Mouse (Mus musculus) gastrocnemius, postnatal 25 days (tissue): ENCODE data around the gene Uchl5. TPM values are rescaled to one million over a fixed set of nuclear protein-coding genes. Genes with fewer than 3 reads are reported as not detected.

Experiments
- DNase-seq: peaks from one replicate; pipeline ENCODE4 v3.0.0; 2022
- long read RNA-seq, 2 experiments: library from polyadenylated mRNA; stranded (forward); transcript quantifications; one replicate each; pipeline ENCODE4 v2.0.0; 2021
- total RNA-seq, 2 experiments: library from RNA; stranded (reverse); gene quantifications; 1 replicate in 1 of 2; 2 replicates in 1 of 2; pipeline ENCODE4 v1.2.3; 2021

The Uchl5 gene
- 10 to 100 TPM; 23.3 to 23.9 TPM for total RNA-seq
- long read RNA-seq, experiment 1, transcript Uchl5-206 (11 exons, 1,696 nt), result major isoform, 34 of 72 reads
- long read RNA-seq, experiment 1, transcript Uchl5-201 (11 exons, 1,845 nt), result minor isoform, 26 of 72 reads
- long read RNA-seq, experiment 1, partial matches to known transcripts, result 9 of 72 reads
- long read RNA-seq, experiment 1, other reads (novel, unspliced or antisense), result 3 of 72 reads
- long read RNA-seq, experiment 2, transcript Uchl5-206 (11 exons, 1,696 nt), result major isoform, 47 of 103 reads
- long read RNA-seq, experiment 2, transcript Uchl5-201 (11 exons, 1,845 nt), result minor isoform, 42 of 103 reads
- long read RNA-seq, experiment 2, partial matches to known transcripts, result 7 of 103 reads
- long read RNA-seq, experiment 2, other reads (novel, unspliced or antisense), result 7 of 103 reads

DNA sequence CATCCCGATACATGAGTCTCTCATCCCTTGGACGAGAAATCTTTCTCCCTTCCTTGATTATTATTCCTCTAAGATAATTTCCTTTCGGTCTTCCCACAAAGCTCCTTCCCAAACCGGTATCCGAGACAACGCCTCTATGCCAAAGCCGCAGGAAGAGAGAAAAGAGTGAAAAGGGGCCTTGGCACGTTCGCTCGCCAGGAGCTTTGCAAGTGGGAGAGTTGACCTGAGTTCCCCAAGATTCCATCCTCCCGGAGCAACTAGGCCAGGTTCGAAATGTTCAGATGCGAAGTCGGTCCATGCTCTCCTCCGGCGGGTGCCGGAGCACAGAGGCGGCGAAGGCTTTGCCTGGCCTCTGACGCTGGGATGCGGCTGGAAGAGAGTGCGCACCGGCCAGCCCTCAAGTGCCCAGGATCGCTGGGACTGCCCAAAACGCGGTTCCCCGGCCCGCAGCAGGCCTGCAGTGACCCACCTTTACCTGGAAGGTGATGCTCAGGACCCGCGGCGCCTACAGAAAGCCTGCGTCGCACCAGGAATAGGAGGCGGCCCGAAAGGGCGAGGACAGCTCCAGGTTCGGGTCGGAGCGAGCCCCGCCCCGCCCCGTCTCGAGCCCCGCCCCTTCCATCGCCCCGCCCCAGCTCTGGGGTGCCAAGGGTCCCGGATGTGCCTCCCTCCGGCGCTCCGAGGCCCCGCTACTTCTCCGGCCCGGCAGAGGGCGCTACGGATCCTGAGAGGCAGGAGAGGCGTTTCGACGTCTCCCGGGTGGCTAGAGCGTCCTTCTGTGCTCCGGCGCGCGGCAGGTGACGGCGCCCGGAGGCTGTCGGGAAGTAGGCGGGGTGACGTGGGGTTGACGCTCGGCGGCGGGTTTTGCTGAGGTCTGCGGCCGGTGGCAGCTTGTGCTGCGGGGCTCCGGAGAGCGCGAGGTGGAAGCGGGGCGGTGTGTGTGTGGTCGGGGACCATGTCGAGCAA lies at the start of gene Uchl5, which contains the start of gene Trove2:
TSS of gene Uchl5 (plus strand) at position 827 of the 966 bp plus-strand sequence.
TSS of gene Trove2 (minus strand) at position 623 of the 966 bp plus-strand sequence.
- DNase-seq, result peak; percentile 97

DNA sequence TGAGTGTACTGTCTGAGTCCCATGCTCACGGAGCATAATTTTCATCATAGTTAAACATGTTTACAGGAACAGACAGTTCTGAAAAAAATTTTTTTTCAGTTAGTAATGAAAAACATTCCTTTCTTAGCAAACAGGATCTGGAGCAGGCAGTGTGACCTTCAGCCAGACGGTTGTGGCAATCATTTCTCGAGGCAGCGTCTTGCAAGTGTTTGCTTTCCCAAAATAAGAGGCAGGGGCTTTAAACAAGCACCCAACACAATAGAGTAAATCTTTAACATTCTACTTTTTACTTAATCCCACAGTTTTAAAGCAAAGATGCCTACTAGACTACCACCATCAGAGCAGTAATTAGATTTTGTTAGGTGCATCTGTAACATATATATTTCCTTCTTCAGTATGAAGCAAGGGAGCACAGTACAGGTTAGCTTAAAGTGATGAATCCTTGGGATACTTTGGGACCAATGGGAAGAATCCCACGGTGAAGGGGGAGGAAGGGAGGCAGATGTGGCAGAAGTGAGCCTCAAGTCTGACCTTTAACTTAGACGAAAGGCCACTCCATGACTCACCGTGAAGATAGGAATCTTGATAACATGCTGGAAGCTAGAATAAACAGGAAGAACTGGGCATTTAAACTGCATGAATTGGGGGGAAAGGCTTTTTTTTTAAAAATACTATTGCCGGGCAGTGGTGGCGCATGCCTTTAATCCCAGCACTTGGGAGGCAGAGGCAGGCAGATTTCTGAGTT lies 49.2 kb upstream of the Uchl5 start:
- DNase-seq, result no peak

DNA sequence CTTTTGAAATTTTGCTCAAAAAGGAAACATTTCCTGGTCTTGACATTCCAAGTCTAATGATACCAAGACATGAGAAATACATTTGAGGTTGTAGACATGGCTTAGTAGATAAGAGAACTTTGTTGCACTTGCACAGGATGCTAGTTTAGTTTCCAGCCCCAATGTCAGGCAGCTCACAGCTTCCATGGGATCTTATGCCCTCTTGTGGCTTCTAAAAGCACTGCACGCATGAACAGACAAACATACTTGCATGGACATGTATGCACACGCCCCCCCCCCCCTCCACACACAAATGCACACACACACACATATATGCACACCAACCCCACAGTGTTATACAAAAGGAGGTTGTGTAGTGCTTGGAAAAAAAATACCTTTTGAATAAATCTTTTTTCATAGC lies 46.2 kb upstream of the Uchl5 start:
- DNase-seq, result no peak

DNA sequence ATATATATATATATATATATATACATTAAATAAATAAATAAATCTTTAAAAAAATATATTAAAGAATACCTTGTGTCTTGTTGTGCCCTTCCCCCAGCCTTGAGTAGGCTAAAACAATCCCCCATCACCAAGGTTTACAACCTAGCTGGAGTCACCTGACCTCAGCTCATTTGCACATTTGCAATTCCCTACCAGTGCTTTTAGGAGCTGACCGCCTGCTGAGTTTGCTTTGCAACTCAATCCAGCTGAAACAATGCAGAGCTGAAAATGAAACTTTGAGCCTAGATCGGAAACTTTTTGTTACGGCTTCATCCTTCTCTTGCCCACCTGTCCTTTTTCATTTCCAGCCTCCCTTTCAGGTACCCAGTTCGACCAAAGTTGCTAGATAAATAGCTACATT lies 45.4 kb upstream of the Uchl5 start:
- no peak for DNase-seq

DNA sequence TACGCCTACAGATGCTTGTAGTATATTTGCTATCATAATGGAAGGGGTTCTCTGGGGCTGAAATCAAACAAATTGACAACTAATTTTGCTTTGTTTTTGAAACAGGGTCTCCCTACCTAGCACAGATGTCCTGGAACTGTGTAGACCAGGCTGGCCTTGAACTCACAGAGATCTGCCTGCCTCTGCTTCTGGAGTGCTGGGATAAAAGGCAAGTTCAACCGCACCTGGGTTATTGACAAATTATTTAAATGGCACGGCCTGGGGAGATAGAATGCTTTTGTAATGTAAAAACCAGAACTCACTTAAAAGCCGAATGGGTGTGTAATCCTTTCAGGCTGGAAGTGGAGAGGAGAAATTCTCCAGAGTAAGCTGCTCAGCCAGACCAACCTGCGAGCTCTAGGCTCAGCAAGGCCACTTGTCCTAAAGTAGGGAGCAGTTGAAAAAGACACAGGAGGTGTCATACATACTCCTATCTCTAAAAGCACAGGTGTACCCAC lies 43.1 kb upstream of the Uchl5 start:
- DNase-seq, result no peak

DNA sequence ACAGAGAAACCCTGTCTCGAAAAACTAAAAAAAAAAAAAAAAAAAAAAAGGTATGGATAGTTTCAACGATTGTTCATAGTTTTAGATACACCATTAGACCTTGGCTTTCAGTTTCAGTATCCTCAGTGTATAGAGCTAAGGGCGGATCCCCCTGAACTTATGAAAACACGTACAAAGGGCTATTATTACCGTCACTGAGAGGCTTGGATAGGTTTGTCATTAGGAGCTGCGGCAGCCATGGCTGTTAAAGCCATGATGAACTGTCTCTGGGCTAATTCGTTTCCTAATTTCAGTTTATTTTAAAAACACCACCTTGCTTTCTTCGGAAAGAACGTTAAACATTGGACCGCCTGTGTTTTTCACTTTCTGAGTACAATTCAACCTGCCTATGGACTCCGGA lies 38.3 kb upstream of the Uchl5 start:
- DNase-seq, result no peak

DNA sequence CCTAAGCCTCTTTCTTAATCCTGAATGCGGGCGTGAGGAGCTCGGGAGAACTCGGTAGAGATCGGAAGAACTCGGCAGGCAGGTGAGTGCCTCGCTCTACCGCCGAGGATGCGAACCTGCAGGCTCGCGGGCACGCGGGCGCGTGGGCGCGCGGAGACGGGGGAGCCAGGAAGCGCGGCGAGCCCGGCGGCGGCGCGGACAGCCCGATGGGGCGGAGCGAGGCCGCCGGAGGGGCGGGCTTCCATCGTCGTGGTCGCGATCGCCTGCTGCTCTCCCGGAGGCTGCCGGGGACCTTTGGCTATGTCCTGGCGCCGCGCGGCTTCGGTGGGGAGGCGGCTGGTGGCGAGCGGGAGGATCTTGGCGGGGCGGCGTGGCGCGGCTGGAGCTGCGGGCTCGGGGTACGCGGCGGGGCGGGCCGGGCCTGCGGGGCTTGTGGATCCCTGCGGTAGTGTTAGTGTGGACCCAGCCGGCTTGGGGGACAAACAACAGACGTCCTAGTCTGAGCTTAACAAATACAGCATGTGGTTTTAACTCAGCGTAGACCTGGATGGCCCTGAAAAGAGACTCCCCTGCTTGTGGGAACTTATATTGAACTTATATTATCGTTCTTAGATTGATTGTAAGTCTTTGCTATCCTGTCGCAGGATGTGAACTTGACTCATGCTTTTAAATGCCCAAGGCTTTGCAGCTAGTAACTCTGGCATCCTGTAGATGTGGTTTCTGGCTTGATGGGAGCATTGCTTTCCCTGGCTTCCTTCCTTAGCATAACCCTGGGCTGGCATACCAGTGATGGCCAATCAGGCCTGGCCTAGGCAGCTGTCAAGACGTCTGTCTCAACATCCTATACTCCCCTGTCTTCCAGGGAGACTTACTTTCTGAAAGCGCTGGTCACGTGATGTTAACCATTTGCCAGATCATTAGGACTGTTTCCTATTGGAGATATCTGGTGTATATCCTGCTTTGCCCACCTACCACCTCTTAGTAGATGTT lies 37.4 kb upstream of the Uchl5 start:
- DNase-seq, result peak; percentile 84

DNA sequence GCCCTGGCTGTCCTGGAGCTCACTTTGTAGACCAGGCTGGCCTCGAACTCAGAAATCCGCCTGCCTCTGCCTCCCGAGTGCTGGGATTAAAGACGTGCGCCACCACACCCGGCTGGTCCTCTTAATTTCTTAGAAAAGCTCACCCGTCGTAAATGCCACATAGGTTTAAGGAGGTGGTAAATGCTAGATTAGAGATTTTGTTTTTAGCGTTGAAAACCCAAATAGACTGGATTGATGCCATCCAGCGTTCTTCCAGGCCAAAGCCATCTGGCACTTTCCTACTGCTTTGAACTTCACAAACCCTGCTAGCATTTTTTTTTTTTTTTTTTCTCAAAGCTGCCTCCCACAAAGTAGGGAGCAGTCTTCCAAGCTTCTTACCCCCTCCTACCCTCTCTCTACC lies 36.5 kb upstream of the Uchl5 start:
- no peak for DNase-seq

DNA sequence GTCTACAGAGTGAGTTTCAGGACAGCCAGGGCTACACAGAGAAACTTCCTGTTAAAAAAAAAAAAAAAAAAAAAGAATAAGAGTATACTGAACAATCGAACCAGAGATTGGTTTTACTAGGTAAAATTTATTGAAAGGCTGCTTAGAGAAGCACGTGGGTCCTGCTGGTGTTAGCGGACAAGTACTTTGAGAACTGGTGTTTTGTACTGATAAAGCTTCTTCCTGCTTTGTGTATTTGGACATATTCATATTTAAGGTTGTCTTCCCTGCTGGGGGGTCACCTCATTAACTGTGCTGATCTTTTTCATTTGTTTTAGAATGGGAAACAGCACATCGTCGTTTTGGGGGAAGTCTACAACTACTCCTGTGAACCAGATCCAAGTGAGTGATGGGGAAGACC lies 35.7 kb upstream of the Uchl5 start:
- DNase-seq, result no peak

DNA sequence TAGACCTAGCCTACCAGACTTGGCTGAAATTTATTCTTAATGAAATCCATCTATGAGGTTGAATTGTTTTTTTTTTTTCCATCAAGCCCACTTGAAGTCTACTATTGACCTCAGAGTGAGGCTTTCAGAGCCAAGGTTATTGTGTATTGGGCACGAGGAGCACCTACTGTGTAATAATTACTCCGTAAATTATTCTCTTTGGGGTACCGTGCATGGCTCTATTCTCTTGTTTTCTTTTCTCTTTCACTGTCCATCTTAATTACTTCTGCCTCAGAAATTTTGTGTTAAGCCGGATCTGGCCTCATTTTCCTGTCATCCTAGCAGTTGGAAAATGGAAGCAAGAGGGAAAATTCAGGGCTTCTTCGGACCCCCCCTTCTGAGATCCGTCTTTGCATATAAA lies 34.9 kb upstream of the Uchl5 start:
- DNase-seq, result no peak

DNA sequence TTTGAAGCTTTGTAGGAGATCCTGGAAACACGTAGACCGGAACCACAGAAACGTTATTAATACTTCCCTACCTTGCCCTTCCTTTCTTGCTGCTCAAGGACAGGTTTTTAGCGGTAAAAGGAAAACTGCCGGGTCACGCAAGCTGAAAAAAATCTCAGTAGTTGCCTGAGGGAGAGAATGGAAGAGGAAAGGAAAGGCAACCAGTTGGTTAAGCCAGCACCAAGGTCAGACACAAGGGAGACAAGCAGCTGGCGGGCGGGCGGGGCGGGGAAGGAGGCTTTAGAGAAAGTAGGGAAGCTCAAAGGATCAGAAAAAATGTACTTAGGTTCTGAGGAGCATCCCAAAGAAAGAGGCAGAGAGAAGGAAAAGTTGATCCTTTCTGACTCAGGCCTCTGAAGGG lies 31.2 kb upstream of the Uchl5 start:
- DNase-seq, result no peak

DNA sequence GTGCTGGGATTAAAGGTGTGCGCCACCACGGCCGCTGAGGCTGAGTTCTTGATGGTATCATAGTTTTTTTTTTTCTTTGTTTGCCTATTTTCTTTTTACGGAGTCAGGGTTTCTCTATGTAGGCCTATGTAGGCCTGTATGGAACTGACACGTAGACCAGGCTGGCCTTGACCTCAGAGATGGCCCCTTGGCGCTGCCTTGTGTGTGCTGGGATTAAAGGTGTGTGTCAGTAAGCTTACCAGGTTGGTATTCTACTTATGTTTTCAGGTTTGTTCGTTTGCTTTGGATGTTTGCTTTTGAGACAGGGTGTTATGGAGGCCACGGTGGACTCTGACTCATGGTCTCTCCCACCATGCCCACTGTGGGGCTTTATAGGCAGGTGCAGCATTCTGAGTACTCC lies 14.9 kb upstream of the Uchl5 start:
- DNase-seq, result no peak

DNA sequence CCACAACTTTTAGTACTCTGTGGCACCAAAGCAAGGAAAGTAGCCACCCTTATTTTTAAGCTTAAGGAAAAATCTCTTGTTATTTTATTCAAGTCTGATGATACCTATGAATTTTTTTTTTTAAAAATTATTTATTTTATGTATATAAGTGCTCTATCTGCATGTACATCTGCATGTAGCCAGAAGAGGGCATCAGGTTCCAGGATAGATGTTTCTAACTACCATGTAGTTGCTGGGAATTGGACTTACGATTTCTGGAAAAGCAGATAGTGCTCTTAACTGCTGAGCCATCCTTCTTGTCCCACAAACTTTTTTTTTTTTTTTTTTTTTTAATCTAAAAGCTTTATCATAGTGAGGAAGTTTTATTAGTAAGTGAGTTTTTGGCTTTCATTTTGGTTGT lies 12.6 kb upstream of the Uchl5 start:
- DNase-seq, result no peak

DNA sequence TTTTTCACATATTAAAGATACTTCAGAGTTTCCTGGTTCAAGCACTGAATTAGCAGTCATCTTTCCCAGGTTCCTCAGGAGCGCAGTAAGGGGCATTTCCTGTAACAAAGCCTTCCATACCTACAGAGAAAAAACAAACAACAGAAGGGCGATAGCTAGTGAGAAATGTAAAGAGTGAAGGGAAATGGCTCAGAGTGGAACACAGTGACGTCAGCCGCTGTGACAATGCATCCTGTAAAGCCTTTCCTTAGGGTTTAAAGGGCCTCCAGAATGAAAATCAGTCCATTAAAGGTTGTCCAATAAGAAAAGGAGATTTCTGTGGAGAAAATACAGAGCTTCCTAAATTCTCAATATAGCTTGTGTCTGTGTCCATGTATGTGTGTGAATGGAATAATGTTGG lies 11.3 kb upstream of the Uchl5 start:
- DNase-seq, result no peak

DNA sequence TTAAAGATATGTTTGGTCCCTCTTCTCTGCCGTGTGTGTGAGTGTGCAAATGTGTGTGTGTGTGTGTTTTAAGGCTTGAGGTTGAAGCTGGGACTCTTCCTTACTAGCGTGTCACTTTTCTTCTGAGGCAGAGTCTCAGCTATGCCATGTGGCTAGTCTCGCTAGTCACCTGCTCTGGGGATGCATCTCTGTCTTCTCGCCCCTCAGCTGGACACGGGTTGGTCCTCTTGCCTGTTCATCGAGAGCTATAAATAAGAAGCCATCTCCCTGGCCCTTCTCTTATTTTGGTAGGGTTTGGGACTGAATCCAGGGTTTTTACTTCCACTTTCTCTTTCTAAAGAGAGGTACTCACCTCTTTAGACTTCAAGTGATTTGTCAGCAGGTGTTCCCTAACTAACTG lies 10.8 kb upstream of the Uchl5 start:
- no peak for DNase-seq

DNA sequence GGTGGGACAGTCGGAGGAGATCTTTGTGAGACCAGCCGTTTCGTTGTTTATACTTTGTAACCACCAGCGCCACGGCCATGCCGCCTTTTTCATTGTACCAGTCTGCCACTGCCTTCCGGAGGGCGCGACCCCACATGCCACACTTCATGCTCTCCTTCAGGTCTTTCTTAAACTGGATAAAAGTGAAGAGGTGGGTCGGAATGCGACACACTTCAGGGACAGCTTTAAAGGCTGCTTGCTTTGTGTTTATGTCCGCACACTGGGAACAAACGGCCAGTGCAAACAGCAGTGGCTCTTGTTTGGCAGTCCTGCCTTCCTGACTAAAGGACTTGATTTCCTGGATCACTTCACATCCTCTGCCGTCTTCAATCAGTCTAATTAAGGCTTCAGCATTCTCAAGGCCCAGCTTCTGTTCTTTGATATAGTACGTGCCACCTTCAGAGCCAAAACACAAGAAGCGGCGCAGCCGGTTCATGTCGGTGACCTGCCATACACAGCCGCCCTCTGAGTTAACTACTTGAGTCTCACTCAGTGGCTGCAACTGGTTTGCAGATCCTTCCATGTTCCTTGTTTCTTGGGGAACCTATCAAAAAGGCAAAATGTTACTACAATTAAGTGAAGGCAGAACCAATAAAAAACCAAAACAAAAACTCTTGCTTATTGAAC lies 6.5 kb upstream of the Uchl5 start:
- DNase-seq, result no peak

DNA sequence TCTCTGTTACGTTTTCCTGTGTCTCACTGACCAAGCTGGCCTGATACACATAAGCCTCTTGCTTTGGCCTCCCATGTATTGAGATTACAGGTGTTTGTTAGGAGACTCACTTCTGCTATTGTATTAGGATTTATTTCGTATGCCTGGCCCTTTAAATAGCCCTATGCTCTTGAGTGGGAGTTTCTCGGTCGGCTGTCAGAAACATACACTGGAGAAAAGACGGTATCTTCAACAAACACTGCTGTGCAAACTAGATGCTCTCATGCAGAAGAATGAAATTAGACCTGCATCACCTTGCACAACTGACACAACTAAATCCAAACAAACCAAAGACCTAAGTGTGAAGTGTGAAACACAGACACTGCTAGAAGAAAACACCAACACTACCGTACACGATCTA lies 4.0 kb upstream of the Uchl5 start:
- DNase-seq, result no peak

DNA sequence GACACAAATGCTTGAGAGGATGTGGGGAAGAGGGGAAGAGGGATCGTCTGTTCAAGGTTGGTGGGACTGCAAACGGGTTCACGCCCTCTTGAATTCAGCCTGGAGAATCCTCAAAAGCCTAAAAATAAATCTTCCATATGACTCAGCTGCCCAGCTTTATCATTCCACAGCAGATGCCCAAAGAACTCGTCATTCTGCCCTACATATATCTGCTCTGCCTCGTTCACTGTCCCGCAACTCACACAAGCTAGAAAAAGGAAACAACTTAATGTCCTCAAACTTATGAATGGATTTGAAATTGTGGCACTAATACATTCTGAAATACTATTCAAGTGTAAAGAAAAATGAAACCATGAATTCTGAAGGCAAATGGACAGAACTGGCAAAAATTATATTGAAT lies 3.2 kb upstream of the Uchl5 start:
- DNase-seq, result no peak

DNA sequence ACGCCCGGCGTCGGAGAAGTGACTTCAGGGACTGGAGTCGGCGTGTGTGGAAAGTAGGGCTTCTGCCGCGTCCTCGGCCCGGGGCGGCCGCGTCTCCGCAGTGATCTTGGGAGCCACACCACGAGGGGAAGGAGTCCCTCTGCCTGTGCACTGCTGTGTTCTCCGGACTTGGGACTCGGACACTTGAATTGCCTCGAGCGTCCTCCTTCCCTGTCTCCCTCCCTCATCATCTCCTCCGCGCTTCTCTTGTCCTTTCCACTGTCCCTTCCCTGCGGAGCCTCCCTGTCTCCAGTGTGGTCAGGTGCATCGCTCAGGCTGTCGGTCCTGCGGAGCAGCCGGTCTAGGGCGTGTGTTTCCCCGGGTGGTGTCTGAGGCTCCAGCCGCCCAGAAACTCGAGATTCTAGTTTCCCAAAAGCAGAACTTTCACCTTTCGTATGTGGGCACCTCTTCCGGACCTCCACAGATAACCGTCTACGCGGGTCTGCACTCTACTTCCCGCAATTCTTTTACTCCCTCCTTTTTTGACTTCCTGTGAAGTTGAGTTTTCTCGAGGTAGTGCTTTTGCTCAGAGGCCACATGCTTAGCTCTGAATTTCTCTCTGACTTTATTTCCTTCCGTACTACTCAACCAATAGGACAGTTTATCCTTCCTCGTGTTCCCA lies 616 bp downstream of the Uchl5 start:
- DNase-seq, result no peak
